Mouse (Mus musculus): ENCODE measurements at regions not wholly inside any gene's neighbourhood (a gene's known extent, or its start where the extent isn't known, plus 50 kb on each side); places are given as distances from the start of the nearest gene placed in this dataset.

DNA sequence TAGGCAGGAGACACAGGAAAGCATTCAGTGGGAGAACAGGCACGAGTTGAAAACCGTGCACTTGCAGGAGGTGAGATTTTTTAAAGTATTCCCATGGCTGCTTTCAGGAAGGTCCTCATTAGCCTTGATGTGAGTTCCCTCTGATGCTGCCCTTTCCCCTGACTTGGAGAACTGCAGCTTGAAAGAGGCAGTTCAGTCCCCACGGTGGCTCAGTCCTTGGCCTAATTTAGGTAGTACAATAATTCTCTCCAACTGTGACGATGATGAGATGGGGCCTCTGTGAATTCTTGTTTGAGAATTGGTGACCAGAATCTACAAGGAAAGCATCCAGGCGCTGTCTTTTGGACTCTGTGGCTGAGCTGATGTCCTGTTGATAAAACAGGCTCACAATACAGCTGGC lies 298.5 kb upstream of the Gcfc2 start:
- Histone ChIP-seq H3K4me3 (ENCODE audit: low read depth, low read length) (no peak overlapping the region), H3K9me3 (ENCODE audit: low read length) (no peaks in the 10 kb centered on the region), H3K27me3 (ENCODE audit: insufficient read depth, low read length) (no peaks in the 10 kb centered on the region), H3K36me3 (ENCODE audit: insufficient read depth, low read length) (no peaks in the 10 kb centered on the region), H3K4me1 (ENCODE audit: insufficient read depth, low read length) (no peaks in the 10 kb centered on the region), H3K9ac (replicated peaks; ENCODE audit: low read length, poor library complexity, severe bottlenecking) (no peak overlapping the region), H3K27ac (ENCODE audit: low read depth, low read length) (no peak overlapping the region), H3K4me2 (ENCODE audit: low read depth, low read length, poor library complexity, severe bottlenecking) (no peak overlapping the region)
- DNase-seq (ENCODE audit: low spot score) = no peak
- no peak for TF ChIP-seq CTCF (IDR thresholded peaks at IDR 0.05)
- 65% methylated on average over 5 of the region's 5 CpGs for WGBS
- no peak for ATAC-seq (ENCODE audit: low FRiP score)

DNA sequence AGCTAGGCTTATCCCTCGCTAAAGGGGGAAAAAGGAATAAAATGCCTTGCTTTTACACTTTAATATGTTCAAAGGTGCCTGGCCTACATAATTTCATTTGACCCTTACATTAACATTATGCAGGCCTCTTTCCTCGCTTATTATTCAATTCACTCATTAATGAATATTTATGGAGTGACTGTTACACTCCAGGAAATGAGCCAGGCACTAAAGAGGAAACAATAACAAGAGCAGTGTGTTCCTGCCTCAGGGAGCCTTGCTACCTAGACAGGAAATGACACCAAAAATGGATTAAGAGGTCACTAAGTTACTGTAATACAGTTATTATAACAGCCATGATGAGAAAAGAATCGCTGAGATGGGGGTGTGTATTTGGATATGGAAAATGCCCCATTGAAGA lies 289.9 kb upstream of the Gcfc2 start:
- H3K4me1 ChIP-seq (ENCODE audit: insufficient read depth, low read length) = no peaks in the 10 kb centered on the region
- no peak for DNase-seq (ENCODE audit: low spot score)
- H3K36me3 ChIP-seq (ENCODE audit: insufficient read depth, low read length) = no peaks in the 10 kb centered on the region
- H3K9me3 ChIP-seq (ENCODE audit: low read length) = no peaks in the 10 kb centered on the region
- H3K27ac ChIP-seq (ENCODE audit: low read depth, low read length) = no peak overlapping the region
- no peak for TF ChIP-seq CTCF (IDR thresholded peaks at IDR 0.05)
- H3K27me3 ChIP-seq (ENCODE audit: insufficient read depth, low read length) = no peaks in the 10 kb centered on the region
- H3K9ac ChIP-seq (replicated peaks; ENCODE audit: low read length, poor library complexity, severe bottlenecking) = no peak overlapping the region
- 46% methylated on average over 3 of the region's 3 CpGs for WGBS
- no peak overlapping the region for H3K4me2 ChIP-seq (ENCODE audit: low read depth, low read length, poor library complexity, severe bottlenecking)
- no peak for ATAC-seq (ENCODE audit: low FRiP score)
- no peak overlapping the region for H3K4me3 ChIP-seq (ENCODE audit: low read depth, low read length)

DNA sequence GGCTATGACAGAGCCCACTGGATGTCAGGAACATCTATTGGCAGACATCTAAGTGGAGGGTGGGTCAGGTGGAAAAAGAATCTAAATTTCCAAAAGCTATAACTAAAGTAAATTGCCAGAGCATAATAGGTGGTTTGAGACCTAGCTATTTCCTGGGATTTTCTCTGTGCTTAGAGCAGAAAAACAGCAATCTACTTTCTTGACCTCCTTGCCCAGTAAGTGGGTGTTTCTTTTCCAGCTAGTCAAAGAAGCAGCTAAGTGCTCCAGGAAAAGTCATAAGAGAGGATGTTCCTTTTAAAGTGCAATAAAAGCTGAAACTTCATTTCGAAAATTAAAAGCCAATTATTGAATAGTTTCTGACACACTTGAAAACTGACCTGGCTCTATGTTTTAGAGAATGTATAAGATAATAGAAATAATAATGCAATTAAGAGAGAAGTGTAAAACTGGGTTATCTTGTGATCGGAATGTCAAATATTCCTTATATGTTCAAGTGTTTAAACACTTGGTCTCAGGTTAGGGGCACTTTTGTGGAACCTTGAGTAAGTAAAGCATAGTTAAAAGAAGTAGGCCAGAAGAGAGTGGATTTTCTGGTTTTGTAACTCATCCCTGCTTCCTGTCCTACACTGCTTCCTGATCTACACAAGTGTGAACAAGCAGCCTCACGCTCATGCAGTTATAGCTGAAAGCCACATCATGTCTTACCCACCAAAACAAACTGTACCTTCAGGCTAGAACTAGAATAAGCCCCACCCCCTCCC lies 275.7 kb upstream of the Gcfc2 start:
- Histone ChIP-seq H3K4me3 (ENCODE audit: low read depth, low read length) (no peak overlapping the region), H3K27me3 (ENCODE audit: insufficient read depth, low read length) (no peaks in the 10 kb centered on the region), H3K4me2 (ENCODE audit: low read depth, low read length, poor library complexity, severe bottlenecking) (no peak overlapping the region), H3K27ac (ENCODE audit: low read depth, low read length) (no peak overlapping the region), H3K4me1 (ENCODE audit: insufficient read depth, low read length) (no peaks in the 10 kb centered on the region), H3K9ac (replicated peaks; ENCODE audit: low read length, poor library complexity, severe bottlenecking) (no peak overlapping the region), H3K9me3 (ENCODE audit: low read length) (no peaks in the 10 kb centered on the region), H3K36me3 (ENCODE audit: insufficient read depth, low read length) (no peaks in the 10 kb centered on the region)
- ATAC-seq (ENCODE audit: low FRiP score) (no peak), DNase-seq (ENCODE audit: low spot score) (no peak)
- 84% methylated on average over 3 of the region's 3 CpGs for WGBS
- no peak for TF ChIP-seq CTCF (IDR thresholded peaks at IDR 0.05)

DNA sequence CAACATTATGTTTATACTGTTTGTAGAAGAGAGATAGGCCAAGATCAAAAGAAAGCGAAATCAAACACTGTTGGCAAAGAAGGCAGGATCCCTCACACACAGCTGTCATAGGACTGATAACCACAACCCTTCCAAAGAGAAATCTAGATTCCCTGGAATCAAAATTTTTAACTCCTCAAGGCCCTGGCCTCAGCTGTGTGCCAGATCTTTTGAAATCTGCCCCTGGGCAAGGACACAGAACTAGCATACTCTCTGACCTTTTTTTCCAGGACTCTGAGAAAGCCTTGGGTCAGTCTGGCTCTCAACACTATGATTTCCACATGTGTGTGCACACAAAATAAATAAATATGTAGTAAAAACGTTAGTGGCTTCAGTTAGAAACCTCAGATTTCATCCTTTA lies 271.6 kb upstream of the Gcfc2 start:
- Histone ChIP-seq H3K27ac (ENCODE audit: low read depth, low read length) (no peak overlapping the region), H3K9ac (replicated peaks; ENCODE audit: low read length, poor library complexity, severe bottlenecking) (no peak overlapping the region), H3K27me3 (ENCODE audit: insufficient read depth, low read length) (no peaks in the 10 kb centered on the region), H3K4me3 (ENCODE audit: low read depth, low read length) (no peak overlapping the region), H3K4me1 (ENCODE audit: insufficient read depth, low read length) (no peaks in the 10 kb centered on the region), H3K4me2 (ENCODE audit: low read depth, low read length, poor library complexity, severe bottlenecking) (no peak overlapping the region), H3K36me3 (ENCODE audit: insufficient read depth, low read length) (no peaks in the 10 kb centered on the region), H3K9me3 (ENCODE audit: low read length) (no peaks in the 10 kb centered on the region)
- ATAC-seq (ENCODE audit: low FRiP score) (no peak), DNase-seq (ENCODE audit: low spot score) (no peak)
- 63% methylated on average over 2 of the region's 2 CpGs for WGBS
- no peak for TF ChIP-seq CTCF (IDR thresholded peaks at IDR 0.05)

DNA sequence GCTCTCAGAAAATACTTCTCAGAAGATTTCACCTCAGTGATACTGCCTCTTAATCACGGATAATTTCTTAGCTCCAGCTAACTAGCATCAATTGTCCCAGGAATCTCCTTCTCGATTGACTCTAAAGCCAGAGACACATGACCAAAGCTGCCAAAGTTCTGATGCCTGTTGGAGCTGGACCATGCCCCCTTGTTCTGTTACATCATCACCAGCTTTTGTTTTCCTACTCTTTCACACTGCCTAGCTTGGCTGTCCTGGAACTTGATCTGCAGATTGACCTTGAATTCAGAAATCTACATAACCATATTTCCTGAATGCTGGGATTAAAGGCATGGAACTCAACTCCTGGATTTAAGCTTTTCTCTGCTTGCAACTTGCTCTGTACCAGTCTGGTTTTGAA lies 268.3 kb upstream of the Gcfc2 start:
- H3K4me2 ChIP-seq (ENCODE audit: low read depth, low read length, poor library complexity, severe bottlenecking) = no peak overlapping the region
- TF ChIP-seq CTCF (IDR thresholded peaks at IDR 0.05) = no peak
- 91% methylated on average over 2 of the region's 2 CpGs for WGBS
- H3K36me3 ChIP-seq (ENCODE audit: insufficient read depth, low read length) = no peaks in the 10 kb centered on the region
- no peaks in the 10 kb centered on the region for H3K4me1 ChIP-seq (ENCODE audit: insufficient read depth, low read length)
- DNase-seq (ENCODE audit: low spot score) (no peak), ATAC-seq (ENCODE audit: low FRiP score) (no peak)
- no peaks in the 10 kb centered on the region for H3K27me3 ChIP-seq (ENCODE audit: insufficient read depth, low read length)
- no peak overlapping the region for H3K27ac ChIP-seq (ENCODE audit: low read depth, low read length)
- H3K4me3 ChIP-seq (ENCODE audit: low read depth, low read length) = no peak overlapping the region
- H3K9me3 ChIP-seq (ENCODE audit: low read length) = no peaks in the 10 kb centered on the region
- no peak overlapping the region for H3K9ac ChIP-seq (replicated peaks; ENCODE audit: low read length, poor library complexity, severe bottlenecking)

DNA sequence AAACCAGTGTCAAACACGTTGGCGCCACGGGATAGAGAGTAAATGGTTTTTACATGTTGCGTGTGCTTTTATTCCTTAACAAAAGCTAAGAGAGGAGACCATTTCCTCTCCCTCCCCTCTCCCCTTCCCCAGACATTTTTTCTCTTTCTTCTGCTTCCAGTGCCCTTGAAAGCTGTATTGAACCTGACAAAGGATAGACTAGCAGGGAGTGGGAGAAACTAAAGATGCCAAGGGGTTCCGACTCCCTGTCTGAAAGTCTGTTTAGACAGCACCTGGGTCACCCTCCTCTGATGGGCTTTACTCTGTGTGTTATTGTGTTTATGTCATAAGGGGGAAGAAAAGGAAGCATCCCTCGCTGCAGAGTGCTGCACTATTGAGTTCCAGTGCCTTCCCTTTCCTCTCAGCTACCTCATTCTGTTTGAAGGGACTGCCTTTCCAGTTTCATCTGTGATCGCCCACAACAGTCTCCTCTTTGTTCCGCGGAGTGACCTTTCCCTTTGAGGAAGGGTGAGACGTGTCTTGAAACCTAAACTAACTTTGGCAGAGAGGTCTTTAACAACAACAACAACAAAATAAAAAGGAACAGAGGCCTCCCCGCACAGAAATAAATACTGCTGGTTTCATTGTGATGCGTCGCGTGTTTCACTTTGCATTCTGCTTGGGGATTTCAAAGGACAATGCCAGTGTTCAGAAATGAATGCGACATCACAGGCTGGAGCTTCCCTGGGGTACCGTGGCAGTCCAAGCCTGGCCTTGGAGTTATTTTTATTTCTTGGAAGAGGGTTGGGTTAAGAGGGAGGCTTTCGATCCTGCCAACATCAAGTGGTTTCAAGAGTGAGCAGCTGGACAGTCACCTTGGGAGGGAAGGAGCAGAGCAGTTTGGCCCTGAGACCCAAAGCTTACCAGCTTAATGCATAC lies 262.7 kb upstream of the Gcfc2 start:
- Histone ChIP-seq H3K9ac (replicated peaks; ENCODE audit: low read length, poor library complexity, severe bottlenecking) (0 out of 2 replicates have a peak overlapping the region, but pooled peaks have one; percentile 19), H3K9me3 (ENCODE audit: low read length) (no peaks in the 10 kb centered on the region), H3K4me1 (ENCODE audit: insufficient read depth, low read length) (0 out of 2 replicates have a peak, but pooled peaks cover 5% of the 10 kb centered on the region), H3K4me3 (ENCODE audit: low read depth, low read length) (no peak overlapping the region), H3K27ac (ENCODE audit: low read depth, low read length) (peak overlapping the region; percentile 71), H3K36me3 (ENCODE audit: insufficient read depth, low read length) (no peaks in the 10 kb centered on the region), H3K4me2 (ENCODE audit: low read depth, low read length, poor library complexity, severe bottlenecking) (no peak overlapping the region), H3K27me3 (ENCODE audit: insufficient read depth, low read length) (no peaks in the 10 kb centered on the region)
- TF ChIP-seq CTCF (IDR thresholded peaks at IDR 0.05) = no peak
- WGBS = 15% methylated on average over 17 of the region's 17 CpGs
- peak; percentile 87 for ATAC-seq (ENCODE audit: low FRiP score)
- peak; percentile 84 for DNase-seq (ENCODE audit: low spot score)
